Mouse (Mus musculus) hindbrain, embryonic 13.5 days (tissue): ENCODE data around the gene Ssb. TPM values are rescaled to one million over a fixed set of nuclear protein-coding genes. Genes with fewer than 3 reads are reported as not detected.
A peak's percentile ranks its signal among the peaks of the same experiment; 100 is the strongest.

Source experiments
- ATAC-seq: fragments of 200-750 bp; cut with Nextera tagmentation; 2 replicates; pipeline ENCODE4 v1.8.0; 2017; ENCODE audit warnings: moderate TSS enrichment; ENCODE audit not compliant: low FRiP score
- H3K27ac ChIP-seq: fragments of 300-500 bp; sonication (generic); 2 replicates; pipeline ENCODE4 v1.5.1; 2015; ENCODE audit warnings: inconsistent platforms, mild to moderate bottlenecking, moderate library complexity
- H3K27me3 ChIP-seq: fragments of 300-500 bp; sonication (generic); 2 replicates; pipeline ENCODE4 v1.6.1; 2015; ENCODE audit warnings: mild to moderate bottlenecking, inconsistent platforms
- H3K36me3 ChIP-seq: fragments of 300-500 bp; sonication (generic); 2 replicates; pipeline ENCODE4 v1.6.1; 2015; ENCODE audit warnings: mild to moderate bottlenecking, inconsistent platforms
- H3K4me1 ChIP-seq: fragments of 300-500 bp; sonication (generic); replicated peaks from 2 replicates; pipeline ENCODE4 v1.6.1; 2015; ENCODE audit warnings: inconsistent platforms
- H3K4me2 ChIP-seq: fragments of 300-500 bp; sonication (generic); 2 replicates; pipeline ENCODE4 v1.6.1; 2015; ENCODE audit warnings: inconsistent platforms, mild to moderate bottlenecking, moderate library complexity
- H3K4me3 ChIP-seq: fragments of 300-500 bp; sonication (generic); 2 replicates; pipeline ENCODE4 v1.5.1; 2015; ENCODE audit warnings: mild to moderate bottlenecking, inconsistent platforms
- H3K9ac ChIP-seq: fragments of 300-500 bp; sonication (generic); 2 replicates; pipeline ENCODE4 v1.6.1; 2015; ENCODE audit warnings: mild to moderate bottlenecking, inconsistent platforms
- H3K9me3 ChIP-seq: fragments of 300-500 bp; sonication (generic); 2 replicates; pipeline ENCODE4 v1.6.1; 2016; ENCODE audit warnings: inconsistent platforms
- WGBS: fragments of 180-500 bp; shearing (Covaris S2); methylation state at CpG from one replicate; pipeline ENCODE4 v1.1.7; 2015; 5-methylcytosine and 5-hydroxymethylcytosine counted together
- polyA plus RNA-seq: library from polyadenylated mRNA; unstranded; fragments of >200 nt; fragmentation: Nextera tagmentation; extraction: Ambion mirVana; gene quantifications from 2 replicates; pipeline ENCODE4 v1.2.1, GENCODE M21; 2015

The Ssb gene
- polyA plus RNA-seq, 1 experiment from 2014 or later, result 335 TPM

- no peaks in the 10 kb centered on the region for H3K27me3 ChIP-seq
- no peak overlapping the region for H3K4me2 ChIP-seq
- H3K4me1 ChIP-seq, result 0 out of 2 replicates have a peak, but pooled peaks cover 4% of the 10 kb centered on the region
- 73% methylated on average over 7 of the region's 7 CpGs for WGBS
- H3K36me3 ChIP-seq, result peaks cover 37% of the 10 kb centered on the region
- no peak overlapping the region for H3K9ac ChIP-seq
- no peak for ATAC-seq
- H3K9me3 ChIP-seq, result no peaks in the 10 kb centered on the region
- no peak overlapping the region for H3K27ac ChIP-seq
- H3K4me3 ChIP-seq, result no peak overlapping the region
These were observed 24.0 kb upstream of the Ssb start for GRCm38 (mm10) chr2:69837244-69837967.

GRCm38 (mm10) chr2:69837996-69838395 lies 23.4 kb upstream of the Ssb start:
- H3K9ac ChIP-seq, result no peak overlapping the region
- no peak overlapping the region for H3K4me3 ChIP-seq
- H3K4me2 ChIP-seq, result no peak overlapping the region
- 0 out of 2 replicates have a peak, but pooled peaks cover 4% of the 10 kb centered on the region for H3K4me1 ChIP-seq
- ATAC-seq, result no peak
- H3K9me3 ChIP-seq, result no peaks in the 10 kb centered on the region
- 33% methylated on average over 3 of the region's 3 CpGs for WGBS
- H3K36me3 ChIP-seq, result peaks cover 31% of the 10 kb centered on the region
- H3K27ac ChIP-seq, result no peak overlapping the region
- H3K27me3 ChIP-seq, result no peaks in the 10 kb centered on the region

- H3K4me2 ChIP-seq, result no peak overlapping the region
- no peaks in the 10 kb centered on the region for H3K9me3 ChIP-seq
- no peak overlapping the region for H3K9ac ChIP-seq
- peaks cover 24% of the 10 kb centered on the region for H3K36me3 ChIP-seq
- H3K27me3 ChIP-seq, result no peaks in the 10 kb centered on the region
- ATAC-seq, result no peak
- no peak overlapping the region for H3K27ac ChIP-seq
- no peak overlapping the region for H3K4me3 ChIP-seq
- 0 out of 2 replicates have a peak, but pooled peaks cover 4% of the 10 kb centered on the region for H3K4me1 ChIP-seq
These were observed 22.7 kb upstream of the Ssb start for GRCm38 (mm10) chr2:69838707-69839106.

GRCm38 (mm10) chr2:69840261-69840660 lies 21.1 kb upstream of the Ssb start:
- Histone ChIP-seq H3K27me3 (no peaks in the 10 kb centered on the region), H3K36me3 (peaks cover 10% of the 10 kb centered on the region), H3K27ac (no peak overlapping the region), H3K4me2 (no peak overlapping the region), H3K9me3 (no peaks in the 10 kb centered on the region), H3K9ac (no peak overlapping the region), H3K4me1 (0 out of 2 replicates have a peak, but pooled peaks cover 4% of the 10 kb centered on the region), H3K4me3 (no peak overlapping the region)
- 48% methylated on average over 6 of the region's 6 CpGs for WGBS
- ATAC-seq, result no peak

- WGBS, result 75% methylated on average over 6 of the region's 6 CpGs
These were observed 12.1 kb upstream of the Ssb start for GRCm38 (mm10) chr2:69849215-69849614.

GRCm38 (mm10) chr2:69851427-69852058 lies 9.8 kb upstream of the Ssb start:
- H3K36me3 ChIP-seq, result no peaks in the 10 kb centered on the region
- 72% methylated on average over 2 of the region's 2 CpGs for WGBS
- no peak for ATAC-seq
- no peak overlapping the region for H3K4me3 ChIP-seq
- no peaks in the 10 kb centered on the region for H3K27me3 ChIP-seq
- no peaks in the 10 kb centered on the region for H3K4me1 ChIP-seq
- H3K9me3 ChIP-seq, result no peaks in the 10 kb centered on the region
- no peak overlapping the region for H3K4me2 ChIP-seq
- no peak overlapping the region for H3K9ac ChIP-seq
- no peak overlapping the region for H3K27ac ChIP-seq

More at GRCm38 (mm10) chr2:69849215-69849614, 12.1 kb upstream of the Ssb start:
- no peaks in the 10 kb centered on the region for H3K36me3 ChIP-seq
- H3K9ac ChIP-seq, result no peak overlapping the region
- H3K4me2 ChIP-seq, result no peak overlapping the region
- H3K27me3 ChIP-seq, result no peaks in the 10 kb centered on the region
- H3K9me3 ChIP-seq, result no peaks in the 10 kb centered on the region
- H3K4me3 ChIP-seq, result no peak overlapping the region
- H3K27ac ChIP-seq, result no peak overlapping the region
- no peaks in the 10 kb centered on the region for H3K4me1 ChIP-seq
- no peak for ATAC-seq

- no peaks in the 10 kb centered on the region for H3K27me3 ChIP-seq
- H3K9ac ChIP-seq, result no peak overlapping the region
- H3K4me3 ChIP-seq, result no peak overlapping the region
- ATAC-seq, result no peak
- 68% methylated on average over 8 of the region's 8 CpGs for WGBS
- H3K27ac ChIP-seq, result no peak overlapping the region
- H3K9me3 ChIP-seq, result no peaks in the 10 kb centered on the region
- H3K36me3 ChIP-seq, result no peaks in the 10 kb centered on the region
- no peak overlapping the region for H3K4me2 ChIP-seq
- H3K4me1 ChIP-seq, result 0 out of 2 replicates have a peak, but pooled peaks cover 4% of the 10 kb centered on the region
These were observed 5.0 kb upstream of the Ssb start for GRCm38 (mm10) chr2:69856392-69856791.

- H3K9me3 ChIP-seq, result no peaks in the 10 kb centered on the region
- H3K27me3 ChIP-seq, result no peaks in the 10 kb centered on the region
- ATAC-seq, result no peak
- peaks cover 11% of the 10 kb centered on the region for H3K4me1 ChIP-seq
- no peak overlapping the region for H3K4me3 ChIP-seq
- WGBS, result 88% methylated on average over 1 of the region's 1 CpGs
- H3K9ac ChIP-seq, result no peak overlapping the region
- no peaks in the 10 kb centered on the region for H3K36me3 ChIP-seq
- no peak overlapping the region for H3K4me2 ChIP-seq
- no peak overlapping the region for H3K27ac ChIP-seq
These were observed 3.5 kb upstream of the Ssb start for GRCm38 (mm10) chr2:69857882-69858281.

- H3K4me3 ChIP-seq, result peak overlapping the region; percentile 99
- peak; percentile 78 for ATAC-seq
- WGBS, result 12% methylated on average over 12 of the region's 13 CpGs
- H3K36me3 ChIP-seq, result peaks cover 4% of the 10 kb centered on the region; the same call in 1 of the 2 replicates
- peak overlapping the region; percentile 100 for H3K9ac ChIP-seq
- peaks cover 31% of the 10 kb centered on the region for H3K4me1 ChIP-seq
- peak overlapping the region; percentile 92 for H3K27ac ChIP-seq
- H3K9me3 ChIP-seq, result no peaks in the 10 kb centered on the region
- H3K4me2 ChIP-seq, result peak overlapping the region; percentile 82
- H3K27me3 ChIP-seq, result no peaks in the 10 kb centered on the region
These were observed 350 bp upstream of the Ssb start for GRCm38 (mm10) chr2:69860972-69861452.

- no peak for ATAC-seq
- Histone ChIP-seq H3K27ac (peak overlapping the region; percentile 92), H3K4me1 (peaks cover 31% of the 10 kb centered on the region), H3K9ac (peak overlapping the region; percentile 100), H3K36me3 (peaks cover 8% of the 10 kb centered on the region), H3K4me3 (peak overlapping the region; percentile 99), H3K9me3 (no peaks in the 10 kb centered on the region), H3K27me3 (no peaks in the 10 kb centered on the region), H3K4me2 (peak overlapping the region; percentile 82)
- WGBS, result 4% methylated on average over 13 of the region's 13 CpGs
These were observed 825 bp downstream of the Ssb start for GRCm38 (mm10) chr2:69862117-69862657.

- Histone ChIP-seq H3K4me3 (no peak overlapping the region), H3K9me3 (no peaks in the 10 kb centered on the region), H3K9ac (no peak overlapping the region), H3K27me3 (no peaks in the 10 kb centered on the region), H3K27ac (no peak overlapping the region), H3K36me3 (no peaks in the 10 kb centered on the region; the same call in 1 of the 2 replicates), H3K4me2 (no peak overlapping the region), H3K4me1 (peaks cover 13% of the 10 kb centered on the region)
- 63% methylated on average over 2 of the region's 2 CpGs for WGBS
- no peak for ATAC-seq
These were observed 22.6 kb downstream of the Ssb start for GRCm38 (mm10) chr2:69883990-69884391.

GRCm38 (mm10) chr2:69884581-69884980 lies 23.2 kb downstream of the Ssb start:
- Histone ChIP-seq H3K9ac (no peak overlapping the region), H3K27me3 (no peaks in the 10 kb centered on the region), H3K4me2 (peak overlapping the region; percentile 68), H3K36me3 (no peaks in the 10 kb centered on the region; the same call in 1 of the 2 replicates), H3K4me1 (peaks cover 13% of the 10 kb centered on the region), H3K9me3 (no peaks in the 10 kb centered on the region), H3K27ac (no peak overlapping the region), H3K4me3 (peak overlapping the region; percentile 45)
- WGBS, result 66% methylated on average over 6 of the region's 6 CpGs
- ATAC-seq, result no peak
